8 mouse cellular contexts compared by ENCODE assay signal in the genomic region with DNA sequence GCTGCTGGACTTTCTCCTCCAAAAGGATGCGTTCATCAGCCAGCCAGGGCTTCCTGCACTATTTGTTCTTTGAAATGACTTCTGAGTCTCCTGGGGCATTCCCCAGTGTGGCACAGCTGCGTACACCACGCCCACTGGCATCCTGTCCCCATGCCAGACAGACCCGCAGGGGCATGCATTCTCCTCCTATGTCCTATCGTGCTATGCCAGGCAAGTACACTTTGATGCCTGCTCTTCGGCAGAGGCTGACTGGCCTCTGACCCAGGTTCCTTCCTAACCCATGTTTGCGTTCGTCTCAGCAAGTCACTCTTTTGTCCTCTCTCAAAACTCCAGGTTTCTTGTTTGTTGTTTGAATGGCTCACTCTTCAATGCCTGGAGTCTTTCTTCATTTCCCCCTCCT.
A peak's percentile ranks its signal among the peaks of the same experiment; 100 is the strongest.
DNase-seq lines count a peak whose midpoint lies in the region; ATAC-seq and TF ChIP-seq lines count a peak whose summit lies in the region.

No protein-coding gene starts in this region.

- ATAC-seq in liver, embryonic 15.5 days (ENCODE audit: insufficient read depth): no peak
- no peak for ATAC-seq in liver, embryonic 12.5 days
- ATAC-seq in embryonic facial prominence, embryonic 11.5 days (replicated peaks; ENCODE audit: insufficient number of reproducible peaks, low FRiP score, low TSS enrichment, low read depth): no peak
- ATAC-seq in limb, embryonic 13.5 days (ENCODE audit: low FRiP score, low read depth): no peak

- no peak overlapping the region for H3K4me2 ChIP-seq in liver, embryonic 15.5 days
- no peak overlapping the region for H3K4me2 ChIP-seq in liver, embryonic 12.5 days
- no peak overlapping the region for H3K4me2 ChIP-seq in embryonic facial prominence, embryonic 11.5 days (ENCODE audit: low read depth, low read length)
- H3K4me2 ChIP-seq in limb, embryonic 13.5 days (replicated peaks): no peak overlapping the region

- H3K4me3 ChIP-seq in liver, embryonic 15.5 days (replicated peaks): no peak overlapping the region
- no peak overlapping the region for H3K4me3 ChIP-seq in liver, embryonic 12.5 days
- H3K4me3 ChIP-seq in embryonic facial prominence, embryonic 11.5 days (ENCODE audit: low read depth, low read length): no peak overlapping the region
- H3K4me3 ChIP-seq in hindbrain, embryonic 10.5 days: no peak overlapping the region; the same call in 1 of the 2 replicates
- H3K4me3 ChIP-seq in limb, embryonic 13.5 days: no peak overlapping the region
- H3K4me3 ChIP-seq in spleen, adult 2 months (ENCODE audit: extremely low read depth, insufficient read depth, insufficient read length): no peak overlapping the region

- WGBS in liver, embryonic 15.5 days (ENCODE audit: insufficient replicate concordance): 60% methylated on average over 8 of the region's 8 CpGs
- 67% methylated on average over 8 of the region's 8 CpGs for WGBS in liver, embryonic 12.5 days (ENCODE audit: insufficient replicate concordance)
- 29% methylated on average over 8 of the region's 8 CpGs for WGBS in embryonic facial prominence, embryonic 11.5 days
- 16% methylated on average over 8 of the region's 8 CpGs for WGBS in hindbrain, embryonic 10.5 days
- 37% methylated on average over 8 of the region's 8 CpGs for WGBS in limb, embryonic 13.5 days
- 11% methylated on average over 8 of the region's 8 CpGs for WGBS in spleen, adult 2 months

- H3K27me3 ChIP-seq in liver, embryonic 15.5 days: no peaks in the 10 kb centered on the region
- no peaks in the 10 kb centered on the region for H3K27me3 ChIP-seq in liver, embryonic 12.5 days (replicated peaks)
- no peaks in the 10 kb centered on the region for H3K27me3 ChIP-seq in embryonic facial prominence, embryonic 11.5 days (ENCODE audit: control insufficient read depth, insufficient read depth, low read length)
- H3K27me3 ChIP-seq in hindbrain, embryonic 10.5 days (ENCODE audit: insufficient read depth, poor library complexity, severe bottlenecking): 0 out of 2 replicates have a peak, but pooled peaks cover 3% of the 10 kb centered on the region
- no peaks in the 10 kb centered on the region for H3K27me3 ChIP-seq in limb, embryonic 13.5 days
- no peaks in the 10 kb centered on the region for H3K27me3 ChIP-seq in spleen, adult 2 months (ENCODE audit: control insufficient read depth, insufficient read depth, low read length)

- peaks cover 8% of the 10 kb centered on the region for H3K4me1 ChIP-seq in liver, embryonic 15.5 days (replicated peaks)
- H3K4me1 ChIP-seq in liver, embryonic 12.5 days: peaks cover 30% of the 10 kb centered on the region
- H3K4me1 ChIP-seq in embryonic facial prominence, embryonic 11.5 days (ENCODE audit: control insufficient read depth, insufficient read depth, low read length): peaks cover 19% of the 10 kb centered on the region
- H3K4me1 ChIP-seq in hindbrain, embryonic 10.5 days (replicated peaks): peaks cover 82% of the 10 kb centered on the region
- H3K4me1 ChIP-seq in limb, embryonic 13.5 days: peaks cover 60% of the 10 kb centered on the region
- peaks cover 19% of the 10 kb centered on the region; the same call in 1 of the 2 replicates for H3K4me1 ChIP-seq in spleen, adult 2 months (ENCODE audit: control insufficient read depth, insufficient read depth, insufficient read length)

- no peak for DNase-seq in embryonic facial prominence, embryonic 11.5 days (ENCODE audit: low spot score)
- DNase-seq in hindbrain, embryonic 10.5 days (ENCODE audit: low spot score): peak; percentile 35
- DNase-seq in spleen, adult 2 months (ENCODE audit: low read depth in 1 of 2, low spot score in 2 of 2): peak; percentile 26 to 63
- no peak for DNase-seq in right cerebral cortex, adult 18-20 months
- DNase-seq in ovary, postnatal 36 days (ENCODE audit: low spot score): no peak

- TF ChIP-seq CTCF in spleen, adult 2 months (IDR thresholded peaks at IDR 0.05; ENCODE audit: extremely low read depth, insufficient read depth, insufficient read length, insufficient replicate concordance): no peak

- 0 out of 2 replicates have a peak overlapping the region, but pooled peaks have one; percentile 14 for H3K27ac ChIP-seq in liver, embryonic 15.5 days (replicated peaks)
- H3K27ac ChIP-seq in liver, embryonic 12.5 days: no peak overlapping the region; the same call in 1 of the 2 replicates
- H3K27ac ChIP-seq in embryonic facial prominence, embryonic 11.5 days (replicated peaks; ENCODE audit: low read depth, low read length): peak overlapping the region; percentile 52; the same call in 1 of the 2 replicates
- H3K27ac ChIP-seq in hindbrain, embryonic 10.5 days: peak overlapping the region; percentile 91
- H3K27ac ChIP-seq in limb, embryonic 13.5 days: peak overlapping the region; percentile 67; the same call in 1 of the 2 replicates
- no peak overlapping the region for H3K27ac ChIP-seq in spleen, adult 2 months (ENCODE audit: insufficient read depth, low read length)

- H3K9me3 ChIP-seq in liver, embryonic 15.5 days (replicated peaks): no peaks in the 10 kb centered on the region
- H3K9me3 ChIP-seq in liver, embryonic 12.5 days (replicated peaks): no peaks in the 10 kb centered on the region
- H3K9me3 ChIP-seq in embryonic facial prominence, embryonic 11.5 days (replicated peaks; ENCODE audit: control insufficient read depth, low read length): no peaks in the 10 kb centered on the region
- no peaks in the 10 kb centered on the region for H3K9me3 ChIP-seq in hindbrain, embryonic 10.5 days
- H3K9me3 ChIP-seq in limb, embryonic 13.5 days: no peaks in the 10 kb centered on the region

- no peak for TF ChIP-seq POLR2A in spleen, adult 2 months (IDR thresholded peaks at IDR 0.05; ENCODE audit: low read depth, low read length)

- no peak overlapping the region for H3K9ac ChIP-seq in liver, embryonic 15.5 days
- no peak overlapping the region for H3K9ac ChIP-seq in liver, embryonic 12.5 days
- peak overlapping the region; percentile 23; the same call in 1 of the 2 replicates for H3K9ac ChIP-seq in embryonic facial prominence, embryonic 11.5 days (replicated peaks; ENCODE audit: low read length)
- H3K9ac ChIP-seq in limb, embryonic 13.5 days: no peak overlapping the region; the same call in 1 of the 2 replicates

- no peaks in the 10 kb centered on the region for H3K36me3 ChIP-seq in liver, embryonic 15.5 days (replicated peaks)
- no peaks in the 10 kb centered on the region for H3K36me3 ChIP-seq in liver, embryonic 12.5 days
- H3K36me3 ChIP-seq in embryonic facial prominence, embryonic 11.5 days (replicated peaks; ENCODE audit: control insufficient read depth, insufficient read depth, low read depth, low read length): no peaks in the 10 kb centered on the region
- H3K36me3 ChIP-seq in hindbrain, embryonic 10.5 days: no peaks in the 10 kb centered on the region
- H3K36me3 ChIP-seq in limb, embryonic 13.5 days: no peaks in the 10 kb centered on the region
- no peaks in the 10 kb centered on the region for H3K36me3 ChIP-seq in spleen, adult 2 months (ENCODE audit: control insufficient read depth, insufficient read depth, low read length)

Comparison
In these comparisons a context has a peak if more than half of its experiments do, and no peak if none do; other contexts are left out.
1. H3K27ac ChIP-seq: peak in liver, embryonic 15.5 days (single experiment), embryonic facial prominence, embryonic 11.5 days (single experiment), hindbrain, embryonic 10.5 days (single experiment) and limb, embryonic 13.5 days (single experiment); none in liver, embryonic 12.5 days (single experiment) and spleen, adult 2 months (single experiment).
2. DNase-seq: peak in hindbrain, embryonic 10.5 days (single experiment) and spleen, adult 2 months (2 of 2); none in embryonic facial prominence, embryonic 11.5 days (single experiment), right cerebral cortex, adult 18-20 months (single experiment) and ovary, postnatal 36 days (single experiment).